Mouse (Mus musculus) left cerebral cortex, postnatal 25 days (tissue): ENCODE results near the gene Cdc42ep2. TPM values are rescaled to one million over a fixed set of nuclear protein-coding genes. Genes with fewer than 3 reads are reported as not detected.
"Not testable (repeated sequence)": the region's sequence is repeated elsewhere in the genome, so short reads cannot be mapped to it uniquely, and the experiment has no call there.

Experiments used
- DNase-seq, 2 experiments: peaks; one replicate each; pipeline ENCODE4 v3.0.0; 2022; ENCODE audit warnings: low spot score in 2 of 2, mixed read lengths in 1 of 2
- intact Hi-C: fragments of 180-260 bp; cut with DNase I; formaldehyde crosslinking; loops from one replicate; pipeline ENCODE4 v1.15.1; 2025
- total RNA-seq, 2 experiments: library from RNA; stranded (reverse); gene quantifications; 2 replicates each; pipeline ENCODE4 v1.2.3; 2021

The Cdc42ep2 gene
- total RNA-seq, 2 experiments from 2014 or later = 6.2 to 6.6 TPM

- peak in 1 of 2 experiments; percentile 24 for DNase-seq
- intact Hi-C loops = not testable (repeated sequence)
Observed at GRCm38 (mm10) chr19:5882079-5882478, 42.5 kb downstream of the Cdc42ep2 start.

GRCm38 (mm10) chr19:5881155-5881554 is 43.5 kb downstream of the Cdc42ep2 start:
- intact Hi-C loops = no loop called here
- no peak for DNase-seq

DNA sequence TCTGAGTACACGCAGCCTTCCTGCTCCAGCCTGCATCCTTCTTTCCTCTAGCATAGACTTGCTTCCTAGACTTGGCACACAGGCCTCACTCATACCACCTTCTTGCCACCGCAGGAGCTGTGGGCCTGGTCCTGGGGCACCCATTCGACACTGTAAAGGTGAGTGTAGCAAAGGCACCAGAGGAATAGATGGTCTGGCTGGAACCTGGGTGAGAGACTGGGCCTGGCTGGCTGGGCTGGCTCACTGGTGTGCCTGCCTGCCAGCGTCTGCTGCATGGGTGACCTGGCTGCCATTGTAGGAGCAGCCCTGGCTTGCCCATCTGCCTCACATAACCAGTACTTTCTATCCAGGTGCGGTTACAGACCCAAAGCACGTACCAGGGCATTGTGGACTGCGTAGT is 44.9 kb downstream of the Cdc42ep2 start:
- DNase-seq = no peak
- intact Hi-C loops = loop anchor here (5.0 kb wide), 1 partner anchor 167 kb away; no protein-coding TSS in a partner anchor

DNA sequence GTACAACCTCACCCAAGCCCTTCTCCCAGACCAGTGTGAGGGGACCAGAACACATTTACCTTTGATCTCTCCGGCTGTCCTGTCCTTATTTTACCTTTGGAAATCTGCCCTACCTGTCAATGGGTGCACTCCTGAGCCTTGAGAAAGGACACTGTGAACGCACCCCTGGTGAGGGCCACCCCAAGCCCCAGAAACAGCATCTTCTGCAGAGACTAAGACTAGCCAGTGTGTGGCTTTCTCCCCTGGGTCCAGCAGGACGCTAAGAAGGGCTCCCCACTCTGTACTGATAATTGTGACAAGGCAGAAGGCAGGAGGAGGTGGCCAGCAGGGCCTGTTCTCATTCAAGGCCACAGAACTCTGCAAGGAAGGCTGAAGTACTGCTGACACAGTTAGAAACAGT is 45.7 kb downstream of the Cdc42ep2 start:
- intact Hi-C loops = loop anchor here (1.0 to 5.0 kb wide), 2 partner anchors 92 to 167 kb away; no protein-coding TSS in a partner anchor
- no peak for DNase-seq

GRCm38 (mm10) chr19:5878362-5878722 is 46.3 kb downstream of the Cdc42ep2 start:
- peak in 1 of 2 experiments; percentile 21 for DNase-seq
- intact Hi-C loops = loop anchor here (1.0 to 5.0 kb wide), 2 partner anchors 91 to 166 kb away; no protein-coding TSS in a partner anchor

GRCm38 (mm10) chr19:5877618-5878361 is 46.8 kb downstream of the Cdc42ep2 start, which contains the start of gene Slc25a45:
Gene Slc25a45, plus strand, starts transcription at chr19:5877808.
- peak; percentile 68 to 88 for DNase-seq

GRCm38 (mm10) chr19:5874969-5875480 is 49.6 kb downstream of the Cdc42ep2 start, which contains the start of gene Frmd8:
Gene Frmd8, minus strand, starts transcription at chr19:5875274.
- intact Hi-C loops = loop anchor here (5.0 kb wide), 1 partner anchor 163 kb away; no protein-coding TSS in a partner anchor
- peak; percentile 91 to 96 for DNase-seq

More at GRCm38 (mm10) chr19:5877618-5878361, 46.8 kb downstream of the Cdc42ep2 start, which contains the start of gene Slc25a45:
- intact Hi-C loops = loop anchor here (1.0 to 5.0 kb wide), 2 partner anchors 90 to 165 kb away; no protein-coding TSS in a partner anchor

GRCm38 (mm10) chr19:5874391-5874968 is 50.1 kb downstream of the Cdc42ep2 start:
- no peak for DNase-seq
- intact Hi-C loops = no loop called here

DNA sequence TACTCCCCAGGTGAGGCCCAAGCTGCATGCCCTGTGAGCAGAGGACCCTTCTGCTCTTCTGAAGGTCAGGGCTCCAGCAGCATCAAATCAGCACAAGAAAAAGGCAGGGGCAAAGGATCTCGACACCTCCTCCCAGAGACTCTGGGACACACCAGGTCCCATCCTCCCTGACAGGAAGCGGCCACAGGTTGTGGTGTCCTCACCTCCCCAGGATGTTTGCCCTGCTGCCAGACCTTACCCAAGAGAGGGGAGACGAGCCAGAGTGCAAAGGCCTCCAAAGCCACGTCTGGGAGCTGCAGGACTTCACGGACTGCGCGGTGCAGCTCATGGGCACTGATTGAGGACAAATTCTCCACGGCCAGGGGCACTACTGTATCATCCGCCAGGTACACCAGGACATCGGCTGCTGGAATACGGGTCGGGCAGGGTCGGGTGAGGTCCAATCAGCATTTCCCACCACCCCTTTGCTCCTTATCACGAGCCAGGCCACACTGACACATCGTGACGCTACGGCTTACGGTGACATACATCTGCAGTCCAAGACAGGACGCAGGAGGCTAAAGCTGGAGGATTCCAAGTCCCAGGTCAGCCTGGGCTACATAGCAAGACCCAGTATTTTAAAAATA is 51.6 kb downstream of the Cdc42ep2 start:
- intact Hi-C loops = loop anchor here (2.0 kb wide), 1 partner anchor 16 kb away; no protein-coding TSS in a partner anchor

DNA sequence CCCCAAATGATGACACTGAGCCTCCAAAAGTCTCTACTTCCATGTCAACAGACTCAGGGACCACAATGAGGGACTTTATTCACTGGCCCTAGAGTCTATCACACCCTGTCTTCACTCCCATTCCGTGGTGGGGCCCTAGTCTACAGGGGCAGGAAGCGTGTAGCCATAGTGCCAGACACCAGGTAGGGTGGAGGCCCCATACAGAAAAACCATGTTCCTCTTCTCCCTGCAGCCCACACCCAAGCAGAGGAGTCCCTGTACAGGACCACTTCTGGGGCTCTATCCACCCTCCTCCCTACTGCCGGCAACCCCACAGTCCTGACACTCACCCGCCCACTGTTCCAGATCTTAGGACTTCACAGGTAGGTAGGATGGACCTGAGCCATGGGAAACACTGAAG is 52.1 kb downstream of the Cdc42ep2 start:
- intact Hi-C loops = loop anchor here (2.0 kb wide), 1 partner anchor 16 kb away; no protein-coding TSS in a partner anchor

More for the DNA sequence above, 51.6 kb downstream of the Cdc42ep2 start:
- no peak for DNase-seq

DNA sequence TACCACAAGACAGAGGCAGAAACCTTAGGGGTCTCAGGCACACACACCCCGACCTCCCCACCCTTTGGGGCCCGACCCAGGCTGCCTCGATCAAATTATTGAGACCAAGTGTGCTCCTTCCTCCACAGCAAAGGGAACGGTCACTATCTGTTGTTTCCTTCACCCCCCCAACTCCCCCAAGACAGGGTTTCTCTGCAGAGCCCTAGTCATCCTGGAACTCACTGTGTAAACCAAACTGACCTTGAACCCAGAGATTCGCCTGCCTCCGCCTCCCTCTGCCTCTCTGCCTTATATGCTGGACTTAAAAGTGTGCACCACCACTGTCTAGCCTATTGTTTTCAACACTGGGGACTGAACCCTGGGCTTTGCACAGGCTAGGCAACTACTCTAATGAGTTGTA is 52.9 kb downstream of the Cdc42ep2 start:
- no peak for DNase-seq
- intact Hi-C loops = loop anchor here (2.0 kb wide), 1 partner anchor 15 kb away; no protein-coding TSS in a partner anchor

More for the DNA sequence above, 52.1 kb downstream of the Cdc42ep2 start:
- DNase-seq = no peak

DNA sequence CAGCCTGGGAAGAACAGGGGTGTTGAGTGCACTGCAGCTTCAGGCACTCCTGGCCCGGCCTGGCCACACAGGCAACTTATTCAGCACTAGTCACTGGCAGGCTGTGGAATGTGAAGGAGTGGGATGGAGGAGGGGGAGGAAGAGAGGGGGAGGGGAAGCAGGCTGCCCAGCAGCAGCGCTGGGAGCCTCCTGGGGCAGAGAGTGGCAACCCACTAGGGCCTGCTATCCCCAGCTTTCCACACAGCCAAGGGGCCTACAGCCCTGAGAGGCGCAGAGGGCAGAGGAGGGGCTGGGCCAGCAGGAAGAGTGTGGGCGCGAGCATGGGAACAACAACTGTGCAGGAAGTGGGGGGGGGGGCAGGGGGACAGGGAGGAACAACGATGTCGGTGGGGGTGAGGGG is 53.3 kb downstream of the Cdc42ep2 start:
- intact Hi-C loops = no loop called here

GRCm38 (mm10) chr19:5868096-5868495 is 56.5 kb downstream of the Cdc42ep2 start:
- intact Hi-C loops = no loop called here
- DNase-seq = no peak

More for the DNA sequence above, 53.3 kb downstream of the Cdc42ep2 start:
- DNase-seq = no peak

Other genes starting within 250 kb of the Cdc42ep2 start
- 10 to 100 TPM; 16.1 to 17.2 TPM for gene Map3k11, start 236.1 kb downstream of the Cdc42ep2 start, total RNA-seq
- gene Pcnx3, start 235.9 kb downstream of the Cdc42ep2 start, total RNA-seq = 10 to 100 TPM; 63.6 to 67.9 TPM
- not detected for gene Kcnk7, start 220.4 kb downstream of the Cdc42ep2 start, total RNA-seq
- 10 to 100 TPM; 24.6 to 27.3 TPM for gene Ehbp1l1, start 198.5 kb downstream of the Cdc42ep2 start, total RNA-seq
- 10 to 100 TPM; 30.0 to 30.2 TPM for gene Fam89b, start 195.2 kb downstream of the Cdc42ep2 start, total RNA-seq
- gene Ltbp3, start 183.9 kb downstream of the Cdc42ep2 start, total RNA-seq = 10 to 100 TPM; 27.0 to 31.6 TPM
- gene Scyl1, start 153.4 kb downstream of the Cdc42ep2 start, total RNA-seq = 10 to 100 TPM; 82.0 to 86.8 TPM
- gene Frmd8, start 49.5 kb downstream of the Cdc42ep2 start, total RNA-seq = 10 to 100 TPM in 1 of 2 experiments, 1 to 10 TPM in 1; 9.5 to 14.6 TPM
- gene Slc25a45, start 47.0 kb downstream of the Cdc42ep2 start, total RNA-seq = 1 to 10 TPM; 2.5 to 3.0 TPM
- 1 to 10 TPM; 4.5 to 5.5 TPM for gene Tigd3, start 30.7 kb downstream of the Cdc42ep2 start, total RNA-seq
- gene Dpf2, start 11.8 kb downstream of the Cdc42ep2 start, total RNA-seq = 10 to 100 TPM; 84.1 to 96.1 TPM
- 1 to 10 TPM; 3.8 to 5.6 TPM for gene Pola2, start 39.4 kb upstream of the Cdc42ep2 start, total RNA-seq
- not detected for gene Slc22a20, start 61.3 kb upstream of the Cdc42ep2 start, total RNA-seq
- gene Capn1, start 91.1 kb upstream of the Cdc42ep2 start, total RNA-seq = 10 to 100 TPM; 17.5 to 18.5 TPM
- gene Syvn1, start 121.8 kb upstream of the Cdc42ep2 start, total RNA-seq = 10 to 100 TPM; 45.4 to 49.5 TPM
- gene Mrpl49, start 133.0 kb upstream of the Cdc42ep2 start, total RNA-seq = 10 to 100 TPM; 45.1 to 47.0 TPM
- 100 to 1,000 TPM; 593 to 625 TPM for gene Fau, start 133.0 kb upstream of the Cdc42ep2 start, total RNA-seq
- 10 to 100 TPM; 33.4 to 38.1 TPM for gene Znhit2, start 136.4 kb upstream of the Cdc42ep2 start, total RNA-seq
- gene Tm7sf2, start 143.6 kb upstream of the Cdc42ep2 start, total RNA-seq = 10 to 100 TPM; 24.9 to 25.2 TPM
- gene Vps51, start 152.4 kb upstream of the Cdc42ep2 start, total RNA-seq = 10 to 100 TPM; 71.9 to 77.6 TPM
- gene Tmem262, start 155.2 kb upstream of the Cdc42ep2 start, total RNA-seq = not detected
- under 1 TPM; 0.53 to 0.55 TPM for gene Gm28374, start 157.4 kb upstream of the Cdc42ep2 start, total RNA-seq
- 10 to 100 TPM; 36.5 to 37.2 TPM for gene Zfpl1, start 160.1 kb upstream of the Cdc42ep2 start, total RNA-seq
- under 1 TPM; 0.18 to 0.34 TPM for gene Cdca5, start 160.2 kb upstream of the Cdc42ep2 start, total RNA-seq
- not detected for gene AC131692.1, start 169.6 kb upstream of the Cdc42ep2 start, total RNA-seq
- under 1 TPM in 1 of 2 experiments, not detected in 1; 0.21 TPM for gene Naaladl1, start 181.0 kb upstream of the Cdc42ep2 start, total RNA-seq
- gene Sac3d1, start 193.8 kb upstream of the Cdc42ep2 start, total RNA-seq = 10 to 100 TPM; 23.7 to 25.0 TPM
- 10 to 100 TPM; 36.2 to 43.6 TPM for gene Snx15, start 203.5 kb upstream of the Cdc42ep2 start, total RNA-seq
- gene Batf2, start 216.2 kb upstream of the Cdc42ep2 start, total RNA-seq = under 1 TPM in 1 of 2 experiments, not detected in 1; 0.71 TPM
- gene Arl2, start 216.7 kb upstream of the Cdc42ep2 start, total RNA-seq = 10 to 100 TPM; 71.5 to 76.8 TPM